Mouse (Mus musculus) megakaryocyte, embryonic 14.5 days (primary cell): ENCODE measurements at regions not wholly inside any gene's neighbourhood (a gene's known extent, or its start where the extent isn't known, plus 50 kb on each side); places are given as distances from the start of the nearest gene placed in this dataset.

Source experiments
- FLI1 ChIP-seq: IDR thresholded peaks from 2 replicates; pipeline ENCODE4 v1.6.1; 2012; ENCODE audit warnings: low read length, inconsistent platforms, mixed read lengths
- GATA1 ChIP-seq: IDR thresholded peaks from 3 replicates; pipeline ENCODE4 v1.6.1; 2012; ENCODE audit warnings: mixed read lengths, low read length, inconsistent platforms, borderline replicate concordance

DNA sequence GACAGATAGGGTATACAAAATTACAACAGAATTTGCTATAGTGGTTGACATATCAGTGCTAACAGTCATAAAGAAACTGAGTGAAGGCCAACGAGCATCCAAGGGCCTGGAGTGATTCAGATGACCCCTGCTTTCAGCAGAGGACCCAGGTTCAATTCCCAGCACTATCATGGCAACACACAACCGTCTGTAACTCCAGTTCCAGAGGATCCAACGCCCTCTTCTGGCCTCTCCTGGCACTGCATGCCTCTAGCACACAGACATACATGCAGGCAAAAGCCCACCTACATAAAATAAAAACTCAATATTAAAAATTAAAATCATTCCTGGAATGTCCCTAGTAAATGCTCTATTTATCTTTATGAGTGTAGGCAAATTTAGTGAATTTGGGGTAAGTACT, 59.7 kb upstream of the Sox5 start:
- TF ChIP-seq FLI1 (no peak), GATA1 (no peak)
